Mouse (Mus musculus) large intestine, adult 2 months (tissue): ENCODE data around the gene Ralbp1. TPM values are rescaled to one million over a fixed set of nuclear protein-coding genes. Genes with fewer than 3 reads are reported as not detected.

Experiments
- DNase-seq: peaks from one replicate; pipeline ENCODE4 v3.0.0-alpha.2; 2012; ENCODE audit warnings: low read depth, low spot score
- WGBS: fragments of 180-500 bp; shearing (Covaris S2); methylation state at CpG from one replicate; pipeline ENCODE4 v1.1.7; 2018; 5-methylcytosine and 5-hydroxymethylcytosine counted together
- polyA plus RNA-seq: library from polyadenylated mRNA; depleted of rRNA; stranded (reverse); fragments of >200 nt; gene quantifications from 2 replicates; pipeline ENCODE4 v1.2.3, GENCODE M21; 2012; rRNA removed

Gene Ralbp1
- 29.4 and 34.3 TPM in 2 replicates for polyA plus RNA-seq

- DNase-seq: no peak
- WGBS: 2% methylated on average over 14 of the region's 14 CpGs
These were observed at the start of gene Ralbp1 for GRCm38 (mm10) chr17:65885697-65886529. TSS of gene Ralbp1 (minus strand) at chr17:65885798.

- no peak for DNase-seq
- 81% methylated on average over 2 of the region's 2 CpGs for WGBS
These were observed 48.1 kb upstream of the Ralbp1 start for GRCm38 (mm10) chr17:65933741-65934140.

GRCm38 (mm10) chr17:65931525-65931924 is 45.9 kb upstream of the Ralbp1 start:
- no peak for DNase-seq

GRCm38 (mm10) chr17:65930960-65931359 is 45.4 kb upstream of the Ralbp1 start:
- DNase-seq: no peak

More at GRCm38 (mm10) chr17:65931525-65931924, 45.9 kb upstream of the Ralbp1 start:
- 72% methylated on average over 6 of the region's 6 CpGs for WGBS

GRCm38 (mm10) chr17:65930158-65930826 is 44.7 kb upstream of the Ralbp1 start:
- no peak for DNase-seq
- 75% methylated on average over 7 of the region's 7 CpGs for WGBS

More at GRCm38 (mm10) chr17:65930960-65931359, 45.4 kb upstream of the Ralbp1 start:
- 29% methylated on average over 6 of the region's 6 CpGs for WGBS

GRCm38 (mm10) chr17:65929319-65929978 is 43.9 kb upstream of the Ralbp1 start:
- no peak for DNase-seq

GRCm38 (mm10) chr17:65927077-65927476 is 41.5 kb upstream of the Ralbp1 start:
- 83% methylated on average over 4 of the region's 4 CpGs for WGBS

More at GRCm38 (mm10) chr17:65929319-65929978, 43.9 kb upstream of the Ralbp1 start:
- WGBS: 51% methylated on average over 22 of the region's 22 CpGs

GRCm38 (mm10) chr17:65924218-65924617 is 38.6 kb upstream of the Ralbp1 start:
- no peak for DNase-seq
- WGBS: 68% methylated on average over 5 of the region's 5 CpGs

More at GRCm38 (mm10) chr17:65927077-65927476, 41.5 kb upstream of the Ralbp1 start:
- no peak for DNase-seq

- no peak for DNase-seq
- WGBS: 87% methylated on average over 6 of the region's 6 CpGs
These were observed 36.4 kb upstream of the Ralbp1 start for GRCm38 (mm10) chr17:65921975-65922374.

- DNase-seq: no peak
- WGBS: 47% methylated on average over 3 of the region's 3 CpGs
These were observed 33.6 kb upstream of the Ralbp1 start for GRCm38 (mm10) chr17:65919235-65919634.

GRCm38 (mm10) chr17:65916135-65916668 is 30.6 kb upstream of the Ralbp1 start:
- WGBS: 10% methylated on average over 8 of the region's 8 CpGs
- no peak for DNase-seq

- 80% methylated on average over 6 of the region's 6 CpGs for WGBS
- no peak for DNase-seq
These were observed 28.5 kb upstream of the Ralbp1 start for GRCm38 (mm10) chr17:65914083-65914482.

- DNase-seq: no peak
- 96% methylated on average over 2 of the region's 2 CpGs for WGBS
These were observed 26.6 kb upstream of the Ralbp1 start for GRCm38 (mm10) chr17:65912202-65912601.

- WGBS: 86% methylated on average over 15 of the region's 15 CpGs
- no peak for DNase-seq
These were observed 25.9 kb upstream of the Ralbp1 start for GRCm38 (mm10) chr17:65911285-65912069.

GRCm38 (mm10) chr17:65908270-65908669 is 22.7 kb upstream of the Ralbp1 start:
- no peak for DNase-seq

- no peak for DNase-seq
- WGBS: 47% methylated on average over 11 of the region's 11 CpGs
These were observed 21.4 kb upstream of the Ralbp1 start for GRCm38 (mm10) chr17:65906895-65907401.

- 10% methylated on average over 12 of the region's 12 CpGs for WGBS
- DNase-seq: no peak
These were observed 20.8 kb upstream of the Ralbp1 start for GRCm38 (mm10) chr17:65906313-65906894.

- WGBS: 80% methylated on average over 14 of the region's 14 CpGs
- no peak for DNase-seq
These were observed 19.6 kb upstream of the Ralbp1 start for GRCm38 (mm10) chr17:65905241-65905640.

GRCm38 (mm10) chr17:65903826-65904225 is 18.2 kb upstream of the Ralbp1 start:
- WGBS: 94% methylated on average over 8 of the region's 8 CpGs
- no peak for DNase-seq
